Mouse (Mus musculus) right cerebral cortex, adult 2 months (tissue): ENCODE results near the gene Fbln1.

Experiments used
- DNase-seq, 2 experiments: peaks; one replicate each; pipeline ENCODE4 v3.0.0; 2021 to 2022; ENCODE audit warnings: low spot score in 2 of 2

Fbln1 gene

DNA sequence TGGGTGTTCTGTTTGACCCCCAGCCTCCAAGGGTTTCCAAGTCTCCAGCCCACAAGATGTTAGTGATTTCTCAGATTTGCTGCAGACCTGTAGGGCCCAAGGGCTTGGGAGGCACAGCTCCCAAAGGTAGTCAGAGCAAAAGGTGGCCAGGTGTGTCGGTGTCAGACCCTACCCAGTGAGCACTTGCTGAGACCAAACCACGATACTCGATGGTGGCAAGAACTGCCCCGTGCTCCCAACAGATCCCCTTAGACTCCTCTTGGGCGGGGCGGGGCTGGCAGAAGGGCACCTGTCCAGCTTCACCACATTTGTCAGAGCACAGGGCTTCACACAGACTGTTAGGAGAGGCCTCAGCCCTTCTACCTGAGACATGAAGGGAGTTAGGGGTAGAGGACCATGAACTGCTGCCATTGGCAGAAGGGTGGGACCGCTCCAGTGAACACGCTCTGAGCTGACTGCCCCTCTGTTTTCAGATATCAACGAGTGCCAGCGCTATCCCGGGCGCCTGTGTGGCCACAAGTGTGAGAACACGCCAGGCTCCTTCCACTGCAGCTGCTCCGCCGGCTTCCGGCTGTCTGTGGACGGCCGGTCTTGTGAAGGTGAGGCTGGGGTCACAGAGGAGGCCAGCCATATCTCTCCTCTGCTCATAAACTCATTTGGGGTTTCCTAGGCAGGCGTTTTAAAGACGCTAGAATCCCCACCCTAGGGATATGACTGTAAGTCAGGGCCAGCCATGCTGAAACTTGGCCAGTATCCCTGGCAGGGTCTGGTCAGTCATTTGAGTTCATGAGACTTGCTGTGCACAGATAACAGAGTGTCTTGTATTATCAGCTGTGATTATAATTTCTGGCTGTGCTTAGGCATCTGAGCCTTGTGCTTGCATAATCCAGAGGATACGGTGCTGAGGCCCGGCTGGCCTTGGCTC, 33.3 kb downstream of the Fbln1 start:
- no peak for DNase-seq

DNA sequence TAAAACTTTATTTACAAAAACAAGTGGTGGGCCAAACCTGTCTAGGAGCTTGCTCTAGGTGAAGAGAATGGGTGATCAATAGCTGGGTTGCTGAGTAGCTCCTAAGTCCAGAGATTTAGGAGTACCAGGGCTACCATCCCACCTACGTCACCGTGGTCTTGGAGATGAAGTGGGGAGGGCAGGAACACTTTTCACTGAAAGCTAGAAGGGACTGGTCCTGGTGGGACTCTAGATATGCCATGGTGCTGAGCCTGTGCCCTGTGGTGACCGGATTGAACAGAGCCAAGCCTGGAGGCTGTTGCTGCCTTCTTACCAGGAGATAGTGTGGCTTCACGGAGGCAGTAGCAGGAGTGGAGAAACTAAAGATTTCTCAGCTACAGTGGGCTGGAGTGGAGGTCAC, 34.3 kb downstream of the Fbln1 start:
- DNase-seq, result no peak

DNA sequence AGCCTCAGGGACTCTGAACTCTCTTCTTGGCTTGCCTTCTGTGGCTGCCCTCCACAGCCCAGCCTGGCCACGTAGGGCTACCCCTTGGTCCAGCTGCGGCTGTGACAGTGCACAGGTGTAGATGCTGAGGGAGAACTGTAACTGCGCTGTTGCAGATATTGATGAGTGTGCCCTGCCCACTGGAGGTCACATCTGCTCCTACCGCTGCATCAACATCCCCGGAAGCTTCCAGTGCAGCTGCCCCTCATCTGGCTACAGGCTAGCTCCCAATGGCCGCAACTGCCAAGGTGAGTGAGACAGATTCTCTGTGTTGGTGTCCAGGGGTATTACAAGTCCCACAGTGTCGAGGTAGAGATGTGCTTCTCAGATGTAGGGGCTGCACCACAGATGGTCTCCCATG, 36.1 kb downstream of the Fbln1 start:
- DNase-seq, result no peak

DNA sequence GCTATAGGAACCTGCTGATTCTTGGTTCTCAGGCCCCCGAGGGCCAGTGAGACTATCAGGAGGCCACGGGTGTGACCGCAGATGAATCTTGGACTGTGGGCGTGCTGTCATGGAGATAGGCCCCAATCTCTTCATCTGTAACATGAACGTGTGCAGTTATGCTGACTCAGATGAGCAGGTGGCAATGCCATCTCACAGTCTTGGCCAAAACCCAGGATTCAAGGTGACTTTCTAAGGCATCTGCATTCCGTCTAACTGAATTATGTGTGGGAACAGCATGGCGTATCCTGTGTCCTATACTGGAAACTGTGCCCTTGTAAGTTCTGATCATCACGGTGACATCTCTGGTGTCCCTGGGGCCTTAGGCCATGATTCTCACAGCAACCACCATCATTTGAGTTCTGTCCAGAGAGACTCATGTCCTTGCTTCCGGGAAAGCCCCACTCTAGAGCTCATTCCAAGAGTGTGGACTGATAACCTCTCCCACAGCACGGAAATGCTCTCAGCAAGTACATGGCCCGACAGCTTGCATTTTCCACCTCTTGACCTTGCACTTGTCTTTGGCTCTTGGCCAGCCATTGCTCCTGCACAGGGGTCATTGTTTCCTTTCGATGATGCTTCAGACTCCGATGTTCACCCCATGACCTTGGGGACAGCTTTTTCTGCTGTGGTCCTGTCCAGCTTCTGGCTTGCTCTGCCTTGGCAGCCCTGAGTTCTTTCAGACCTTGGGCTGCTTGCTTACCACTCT, 38.8 kb downstream of the Fbln1 start:
- DNase-seq, result no peak

DNA sequence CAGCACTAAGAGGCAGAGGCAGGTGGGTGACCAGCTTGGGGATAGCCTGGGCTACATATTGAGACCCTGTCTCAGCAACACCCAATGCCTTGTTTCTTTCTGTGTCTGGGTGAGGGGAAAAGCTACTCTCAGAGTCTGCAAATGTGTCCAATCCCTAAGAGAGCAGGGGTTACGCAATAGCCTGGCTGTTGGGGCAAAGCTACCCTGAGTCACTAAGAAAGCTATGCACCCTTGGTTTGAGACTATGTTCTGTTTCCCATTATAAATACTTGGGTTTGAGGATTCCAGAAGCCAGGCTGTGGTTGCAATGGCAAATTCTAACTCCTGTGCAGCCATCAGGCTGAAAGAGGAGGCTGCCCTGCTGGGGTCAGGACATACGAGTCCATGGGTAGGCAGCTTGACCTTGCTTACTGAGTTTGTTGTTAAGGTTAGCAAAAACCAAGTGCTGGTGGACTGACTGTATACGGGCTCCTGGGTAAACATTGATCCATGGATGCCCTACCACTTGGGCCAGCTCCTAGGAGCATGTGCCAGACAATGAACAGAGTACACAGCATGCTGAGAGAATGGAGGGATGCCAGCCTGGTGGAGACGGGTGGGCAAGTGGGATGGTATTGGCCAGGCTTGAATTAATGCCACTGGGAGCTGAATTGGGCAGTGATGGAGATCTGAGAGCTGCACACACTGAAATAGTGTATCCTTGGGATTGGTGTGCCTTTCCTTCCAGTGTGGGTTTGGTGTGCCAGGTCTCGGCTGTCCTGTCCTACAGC, 39.7 kb downstream of the Fbln1 start:
- DNase-seq, result no peak

DNA sequence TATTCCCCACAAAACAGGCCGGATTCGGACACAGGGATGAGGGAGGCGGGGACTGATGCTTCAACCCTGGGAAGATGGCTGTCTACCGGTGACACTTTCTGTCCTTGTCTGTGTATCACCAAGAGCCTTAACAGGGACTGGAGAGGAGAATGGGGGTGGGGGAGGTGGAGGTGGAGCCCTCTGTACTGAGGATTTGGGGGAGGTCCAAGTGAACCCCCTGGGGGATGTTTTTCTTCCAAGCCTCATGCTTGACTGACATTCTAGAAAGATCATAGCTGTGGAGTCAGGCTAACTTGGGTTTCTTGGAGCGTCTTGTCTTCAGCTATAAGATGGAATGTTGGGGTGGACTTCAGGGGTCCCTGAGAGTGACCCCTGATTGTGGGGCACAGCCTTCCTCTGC, 40.3 kb downstream of the Fbln1 start:
- DNase-seq, result no peak

DNA sequence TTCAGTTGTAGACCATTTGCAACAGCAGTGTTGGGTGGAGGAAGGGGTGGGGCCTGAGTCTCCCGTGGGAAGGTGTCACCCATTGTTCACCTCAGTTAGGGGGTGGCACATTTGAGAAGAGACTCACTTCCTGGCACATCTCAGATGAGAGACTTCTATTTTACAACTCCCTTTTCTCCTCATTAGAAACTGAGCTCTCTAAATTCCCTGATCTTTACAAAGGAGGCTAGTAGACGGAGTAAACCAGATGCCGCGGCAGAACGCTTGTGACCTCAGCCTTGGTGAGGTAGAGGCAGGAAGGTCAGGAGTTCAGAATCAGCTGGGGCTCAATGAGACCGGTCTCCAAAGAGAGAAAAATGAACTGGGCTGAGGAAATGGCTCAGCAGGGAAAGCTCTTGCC, 41.2 kb downstream of the Fbln1 start:
- no peak for DNase-seq

DNA sequence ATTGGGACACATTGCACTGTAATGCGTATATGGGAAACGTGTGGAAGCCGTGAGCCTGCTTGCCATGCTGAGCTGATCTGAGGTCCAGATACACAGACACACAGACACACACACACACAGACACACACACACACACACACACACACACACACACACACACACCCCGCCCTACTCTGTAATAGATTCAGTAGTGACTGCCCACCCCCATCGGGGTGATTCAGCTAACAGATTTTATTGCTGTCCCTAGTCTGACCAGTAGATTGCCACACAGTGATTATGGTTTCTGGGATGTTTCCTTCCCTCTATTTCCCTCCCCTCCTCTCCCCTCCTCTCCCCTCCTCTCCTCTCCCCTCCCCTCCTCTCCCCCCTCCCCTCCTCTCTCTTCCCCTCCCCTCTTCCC, 42.6 kb downstream of the Fbln1 start:
- DNase-seq, result no peak

DNA sequence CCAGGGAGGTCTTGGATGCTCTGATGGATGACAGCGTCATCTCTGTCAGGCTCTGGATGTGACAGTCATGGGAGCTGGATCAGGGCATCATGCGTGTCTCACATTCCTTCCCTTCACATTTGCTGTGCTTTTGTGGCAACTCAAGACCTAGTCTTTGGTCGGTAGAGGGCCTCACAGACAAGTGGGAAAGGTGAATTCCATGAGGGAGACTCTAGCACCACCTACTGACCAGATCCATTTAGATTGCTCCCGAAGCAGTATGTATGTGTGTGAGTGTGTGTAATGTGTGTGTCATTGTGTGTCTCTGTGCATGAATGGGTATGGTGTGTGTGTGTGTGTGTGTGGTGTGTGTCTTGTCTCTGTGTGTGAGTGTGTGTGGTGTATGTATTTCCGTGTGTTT, 43.5 kb downstream of the Fbln1 start:
- DNase-seq, result peak; percentile 78 to 82

DNA sequence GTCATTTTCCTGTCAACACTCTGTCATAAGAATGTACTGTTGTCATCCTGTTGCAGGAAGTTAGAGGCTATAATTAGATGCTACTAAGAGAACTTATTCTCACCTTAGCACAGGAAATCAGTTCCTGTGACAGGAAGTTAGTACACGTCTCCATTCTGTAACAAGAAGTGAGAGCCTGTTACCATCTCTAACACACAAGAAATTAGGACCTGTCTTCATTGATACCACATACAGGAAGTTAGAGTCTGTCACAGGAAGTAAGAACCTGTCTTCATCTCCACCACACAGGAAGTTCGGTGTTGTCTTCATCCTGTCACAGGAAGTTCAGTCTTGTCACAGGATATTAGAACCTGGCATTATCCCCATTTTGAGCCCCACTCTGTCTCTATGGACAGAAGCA, 44.7 kb downstream of the Fbln1 start:
- DNase-seq, result no peak

DNA sequence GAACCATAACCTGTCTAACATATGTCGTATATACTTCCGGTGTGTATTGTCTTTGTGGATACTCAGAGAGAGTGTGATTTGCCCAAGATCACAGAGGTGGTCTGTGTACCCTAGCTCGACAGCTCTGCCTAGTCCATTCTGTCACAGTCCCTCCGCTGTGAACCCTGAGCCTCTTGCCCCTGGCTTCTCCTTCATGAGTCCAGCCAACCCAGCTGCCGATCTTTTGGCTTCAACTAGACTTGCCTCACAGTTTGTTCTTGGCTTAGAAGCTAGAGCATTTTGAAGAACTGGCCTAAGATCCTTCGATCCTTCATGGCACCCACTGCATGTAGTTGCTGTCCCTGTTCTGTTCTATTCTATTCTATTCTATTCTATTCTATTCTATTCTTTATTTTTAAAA, 46.7 kb downstream of the Fbln1 start:
- DNase-seq, result no peak

DNA sequence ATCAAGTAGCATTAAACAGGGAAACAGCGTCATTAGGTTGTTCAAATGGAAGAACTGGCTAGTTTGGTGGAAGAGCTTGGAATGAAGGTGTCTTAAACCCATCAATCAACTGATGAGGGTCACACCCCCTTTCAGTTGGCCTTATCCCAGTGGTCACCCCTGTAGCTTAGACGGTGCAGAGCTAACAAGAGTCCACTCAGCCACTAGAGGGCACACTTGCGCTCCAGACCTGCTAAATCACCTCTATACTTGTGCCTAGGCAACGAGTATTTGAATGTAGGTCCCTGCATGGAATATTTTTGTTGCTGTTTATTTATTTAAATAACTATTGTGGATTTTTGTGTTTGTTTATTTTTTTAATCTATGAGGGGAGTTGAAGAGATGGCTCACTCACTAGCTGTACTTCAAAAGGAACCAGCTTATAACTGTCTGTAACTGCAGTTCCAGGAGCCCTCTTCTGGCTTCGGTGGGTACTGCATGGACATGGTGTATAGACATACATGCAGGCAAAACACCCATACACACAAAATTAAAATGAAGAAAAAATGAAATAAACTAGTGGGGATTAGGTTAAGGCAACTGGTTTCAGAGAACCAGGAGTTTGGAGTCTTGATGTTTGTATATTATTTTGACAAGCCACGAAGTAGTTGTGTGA, 52.2 kb downstream of the Fbln1 start:
- DNase-seq, result peak; percentile 40 to 48

DNA sequence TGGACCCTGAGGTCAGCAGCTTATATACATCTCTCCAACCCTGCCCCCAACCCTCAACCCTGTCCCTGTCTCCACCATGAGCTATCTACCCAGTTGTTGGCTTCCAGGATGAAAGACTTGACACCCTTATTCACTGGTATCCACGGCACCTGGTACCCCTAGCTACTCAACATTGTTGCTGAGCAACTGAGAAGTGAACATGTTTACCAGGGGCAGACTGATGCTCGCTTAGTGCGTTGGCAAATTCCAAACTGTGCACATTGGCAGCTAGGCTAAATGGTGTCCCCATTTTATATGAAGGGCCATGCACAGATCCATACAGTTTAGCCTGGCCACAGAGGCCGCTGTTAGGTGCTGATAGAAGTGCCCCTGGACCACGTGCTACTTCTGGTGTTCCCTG, 57.1 kb downstream of the Fbln1 start:
- DNase-seq, result no peak

DNA sequence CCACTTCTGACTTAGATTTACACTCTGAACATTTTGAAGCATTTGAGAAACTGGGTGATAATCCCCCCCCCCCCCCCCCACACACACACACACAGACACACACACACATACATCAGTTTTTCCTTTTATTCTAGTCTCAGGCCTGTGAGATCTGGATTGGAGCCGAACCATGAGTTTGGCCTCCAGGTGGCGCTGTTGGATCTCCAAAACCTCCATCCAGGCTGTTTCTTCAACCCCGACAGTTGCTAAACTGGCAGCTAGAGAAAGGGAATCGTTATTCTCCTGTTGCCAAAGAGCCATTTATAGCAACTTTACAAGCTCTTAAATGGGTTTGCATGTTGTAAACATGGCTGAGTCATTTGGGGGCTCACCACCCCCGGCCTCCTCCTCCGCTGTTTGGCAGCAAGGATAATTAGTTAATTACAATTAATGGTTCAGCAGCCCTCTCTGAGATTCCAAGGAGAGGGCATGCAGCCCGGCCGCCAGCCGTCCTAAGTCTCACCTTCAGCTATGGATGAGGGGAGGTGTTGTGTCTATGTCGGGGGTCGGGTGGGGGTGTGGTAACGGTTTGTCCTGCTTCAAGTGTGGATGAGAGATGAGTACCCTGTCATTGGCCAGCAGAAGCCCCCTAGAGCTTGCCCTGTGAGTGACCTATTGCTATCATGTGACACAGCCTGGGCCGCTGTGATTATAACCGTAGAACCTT, 61.1 kb downstream of the Fbln1 start:
- DNase-seq, result peak; percentile 93 to 94

DNA sequence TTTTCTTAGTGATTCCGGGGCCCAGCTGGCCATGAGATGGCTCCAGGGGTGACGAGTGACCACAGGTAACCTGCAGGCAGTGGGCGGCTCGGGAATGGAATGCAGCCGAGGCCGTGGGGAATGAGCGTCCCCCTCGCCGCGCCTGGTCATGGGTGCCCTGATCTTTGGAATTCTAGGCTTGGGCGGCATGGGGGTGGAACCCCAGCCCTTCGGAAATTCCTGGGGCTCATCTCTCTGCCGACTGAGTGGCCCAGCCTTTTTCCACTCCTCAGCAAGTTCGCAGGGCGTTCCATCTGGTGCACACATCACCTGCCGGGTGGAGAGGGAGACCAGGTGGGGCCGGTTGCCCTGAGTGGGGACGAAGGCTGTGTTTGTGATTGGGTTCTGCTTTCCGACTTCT, 62.1 kb downstream of the Fbln1 start:
- DNase-seq, result no peak

DNA sequence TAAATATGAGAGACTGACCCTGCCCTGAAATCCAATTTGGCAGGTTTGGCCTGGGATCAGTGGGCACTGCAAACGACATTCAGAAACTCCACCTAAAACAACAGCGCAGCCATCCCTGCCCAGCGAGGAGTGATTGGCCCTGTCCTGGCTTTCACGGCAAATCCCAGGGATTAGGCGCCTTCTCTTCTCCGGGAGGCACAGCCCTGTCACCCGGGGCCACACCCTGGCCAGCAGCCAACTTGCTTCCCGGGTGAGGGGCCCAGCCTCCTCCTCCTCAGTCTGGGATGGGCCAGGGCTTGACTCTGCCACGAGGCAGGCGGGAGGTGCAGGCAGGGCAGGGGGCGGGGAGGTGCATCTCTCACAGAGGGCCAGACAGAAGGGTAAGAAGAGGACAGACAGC, 67.2 kb downstream of the Fbln1 start:
- no peak for DNase-seq

DNA sequence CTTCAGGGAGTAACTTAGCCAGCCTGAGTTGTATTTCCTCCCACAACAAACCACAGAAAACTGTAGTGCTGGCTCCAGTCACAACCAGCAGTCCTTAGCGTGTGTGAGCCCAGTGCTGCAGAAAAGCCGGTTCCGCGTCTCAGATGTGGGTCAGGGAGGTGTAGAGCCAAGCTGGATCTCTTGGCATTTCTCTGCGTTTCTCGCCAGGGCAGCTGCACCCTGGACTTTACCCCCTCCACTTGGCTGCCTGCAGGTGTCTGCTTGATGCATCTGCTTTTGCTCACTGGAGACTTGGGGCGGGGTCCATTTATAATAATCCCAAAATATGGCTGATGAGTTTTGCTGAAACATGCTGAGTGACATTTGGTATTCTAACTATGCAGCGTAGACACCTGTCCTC, 71.5 kb downstream of the Fbln1 start:
- no peak for DNase-seq

DNA sequence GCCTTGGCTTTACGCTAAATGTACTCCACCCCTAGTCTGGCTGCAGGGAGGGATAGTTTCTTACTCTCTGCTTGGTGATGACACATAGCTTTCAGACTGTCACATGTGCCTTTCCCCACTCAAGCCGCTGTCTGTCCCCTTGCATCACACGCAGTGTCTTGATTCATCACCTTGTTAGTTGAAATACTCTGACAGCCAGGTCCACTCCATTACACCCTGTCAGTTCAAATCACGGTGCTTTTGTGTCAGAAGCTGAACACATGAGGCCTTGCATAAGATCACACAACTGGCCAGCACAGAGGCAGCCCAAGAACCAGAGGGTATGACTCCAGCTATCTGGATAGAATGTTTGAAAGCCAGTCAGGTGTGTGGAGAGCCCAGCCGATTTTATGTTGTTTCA, 73.2 kb downstream of the Fbln1 start:
- DNase-seq, result no peak

DNA sequence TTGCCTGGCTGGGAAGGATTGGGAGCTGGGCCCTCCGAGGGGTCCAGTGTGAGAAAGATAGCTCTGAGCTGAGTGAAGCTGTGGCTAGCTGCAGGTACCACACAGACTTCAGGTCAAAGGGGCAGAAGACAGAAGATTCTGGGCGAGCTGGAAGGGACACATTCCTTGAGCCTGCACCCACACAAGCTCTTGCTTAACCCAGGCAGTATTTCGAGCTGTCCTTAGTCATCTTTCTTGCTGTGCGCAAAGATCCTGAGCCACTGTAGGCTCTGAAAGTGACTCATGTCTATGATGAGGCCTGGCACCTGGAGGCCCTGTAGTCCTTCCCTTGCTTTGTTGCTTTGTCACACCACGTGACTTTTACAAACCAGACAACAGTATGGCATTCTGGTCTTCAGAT, 76.3 kb downstream of the Fbln1 start:
- DNase-seq, result no peak

DNA sequence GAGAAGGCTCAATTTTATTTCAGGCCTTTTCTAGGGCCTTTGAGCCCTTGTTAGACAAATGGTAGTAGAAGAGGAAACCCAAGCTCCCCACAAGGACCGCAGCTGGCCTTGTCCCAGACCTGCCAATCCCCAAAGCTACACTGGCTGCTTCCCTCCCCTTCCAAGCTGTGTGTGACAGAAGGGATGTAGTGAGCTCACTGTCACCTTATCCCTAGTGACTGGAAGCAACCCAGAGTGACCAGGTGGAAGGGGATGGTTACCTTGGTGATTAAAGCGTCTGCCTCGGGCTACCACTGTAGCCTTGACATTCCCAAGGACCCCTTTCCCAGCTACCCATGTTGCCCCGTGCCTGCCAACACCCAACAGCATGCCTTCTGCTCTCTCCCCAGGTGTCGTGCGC, 78.9 kb downstream of the Fbln1 start:
- DNase-seq, result no peak

DNA sequence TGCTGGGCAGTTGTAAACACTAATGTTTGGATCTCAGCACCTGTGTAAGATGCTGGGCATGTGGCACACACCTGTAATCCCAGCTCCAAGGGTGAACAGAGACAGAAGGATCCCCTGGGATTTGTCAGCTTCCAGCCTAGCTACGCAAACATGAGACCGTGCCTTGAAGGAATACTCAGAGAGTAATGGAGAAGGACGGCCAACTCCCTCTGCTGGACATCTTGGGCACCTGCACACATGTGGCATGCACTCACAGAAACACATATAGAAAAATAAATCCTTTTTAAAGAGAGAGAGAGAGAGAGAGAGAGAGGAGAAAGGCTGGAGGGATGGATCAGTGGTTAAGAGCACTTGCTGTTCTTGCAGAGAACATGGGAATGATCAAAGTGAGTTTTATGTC, 88.9 kb downstream of the Fbln1 start:
- no peak for DNase-seq
